Mouse (Mus musculus) embryonic facial prominence, embryonic 11.5 days (tissue): ENCODE data around the gene Gm11034. TPM values are rescaled to one million over a fixed set of nuclear protein-coding genes. Genes with fewer than 3 reads are reported as not detected.

Experiments
- ATAC-seq: fragments of 200-750 bp; cut with Nextera tagmentation; replicated peaks from 2 replicates; pipeline ENCODE4 v1.8.0; 2017; ENCODE audit warnings: low read depth; ENCODE audit not compliant: insufficient number of reproducible peaks, low FRiP score, low TSS enrichment
- DNase-seq: peaks from one replicate; pipeline ENCODE4 v3.0.0-alpha.2; 2015; ENCODE audit warnings: low spot score
- H3K27ac ChIP-seq: fragments of 300-500 bp; sonication (generic); replicated peaks from 2 replicates; pipeline ENCODE4 v1.5.1; 2014; ENCODE audit warnings: mild to moderate bottlenecking, low read depth, low read length, control low read depth
- H3K27me3 ChIP-seq: fragments of 300-500 bp; sonication (generic); 2 replicates; pipeline ENCODE4 v1.6.1; 2014; ENCODE audit warnings: mild to moderate bottlenecking, low read length, moderate library complexity, mixed read lengths; ENCODE audit not compliant: control insufficient read depth, insufficient read depth
- H3K36me3 ChIP-seq: fragments of 300-500 bp; sonication (generic); replicated peaks from 2 replicates; pipeline ENCODE4 v1.6.1; 2014; ENCODE audit warnings: low read depth, mild to moderate bottlenecking, low read length, moderate library complexity, mixed read lengths; ENCODE audit not compliant: control insufficient read depth, insufficient read depth
- H3K4me1 ChIP-seq: fragments of 300-500 bp; sonication (generic); 2 replicates; pipeline ENCODE4 v1.6.1; 2014; ENCODE audit warnings: low read length, mixed read lengths; ENCODE audit not compliant: control insufficient read depth, insufficient read depth
- H3K4me2 ChIP-seq: fragments of 300-500 bp; sonication (generic); 2 replicates; pipeline ENCODE4 v1.6.1; 2014; ENCODE audit warnings: low read depth, mild to moderate bottlenecking, control low read depth, low read length, moderate library complexity
- H3K4me3 ChIP-seq: fragments of 300-500 bp; sonication (generic); 2 replicates; pipeline ENCODE4 v1.5.1; 2014; ENCODE audit warnings: low read depth, low read length, control low read depth
- H3K9ac ChIP-seq: fragments of 300-500 bp; sonication (generic); replicated peaks from 2 replicates; pipeline ENCODE4 v1.6.1; 2014; ENCODE audit warnings: mild to moderate bottlenecking, control low read depth, low read length
- H3K9me3 ChIP-seq: fragments of 300-500 bp; sonication (generic); replicated peaks from 2 replicates; pipeline ENCODE4 v1.6.1; 2016; ENCODE audit warnings: mild to moderate bottlenecking, low read length, inconsistent platforms, mixed read lengths; ENCODE audit not compliant: control insufficient read depth
- WGBS: fragments of 180-500 bp; shearing (Covaris S2); extraction: QIAGEN DNeasy Blood & Tissue Kit; methylation state at CpG from one replicate; pipeline ENCODE4 v1.1.7; 2014; 5-methylcytosine and 5-hydroxymethylcytosine counted together
- polyA plus RNA-seq: library from polyadenylated mRNA; unstranded; fragments of >200 nt; fragmentation: Nextera tagmentation; extraction: Ambion mirVana; gene quantifications from 2 replicates; pipeline ENCODE4 v1.2.1, GENCODE M21; 2014

Gene Gm11034
- polyA plus RNA-seq: not detected in 2 replicates

DNA sequence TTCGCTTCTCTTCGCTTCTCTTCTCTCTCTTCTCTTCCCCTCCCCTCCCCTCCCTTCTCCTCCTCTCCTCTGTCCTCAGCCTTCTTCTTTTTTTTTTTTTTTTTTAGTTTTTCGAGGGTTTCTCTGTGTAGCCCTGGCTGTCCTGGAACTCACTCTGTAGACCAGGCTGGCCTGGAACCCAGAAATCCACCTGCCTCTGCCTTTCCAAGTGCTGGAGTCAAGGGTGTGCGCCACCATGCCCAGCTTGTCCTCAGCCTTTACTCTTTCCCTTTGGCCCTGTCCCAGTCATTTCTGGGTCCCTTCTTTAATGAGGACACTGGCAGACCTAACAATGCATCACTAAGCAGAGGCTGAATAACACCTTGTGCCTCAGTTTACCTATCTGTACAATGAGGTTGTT is at the start of gene Gm11034:
Gm11034 (minus strand) TSS at position 101 of the 400 bp plus-strand sequence.
- ATAC-seq (no peak), DNase-seq (no peak)
- no peaks in the 10 kb centered on the region for H3K9me3 ChIP-seq
- H3K27ac ChIP-seq: no peak within 1 kb of the TSS
- no peaks in the 10 kb centered on the region for H3K36me3 ChIP-seq
- H3K9ac ChIP-seq: no peak within 1 kb of the TSS
- WGBS: 75% methylated on average over 4 of the region's 4 CpGs
- H3K4me1 ChIP-seq: no peaks in the 10 kb centered on the region
- no peaks in the 10 kb centered on the region for H3K27me3 ChIP-seq
- no peak within 1 kb of the TSS for H3K4me2 ChIP-seq
- no peak within 1 kb of the TSS for H3K4me3 ChIP-seq

DNA sequence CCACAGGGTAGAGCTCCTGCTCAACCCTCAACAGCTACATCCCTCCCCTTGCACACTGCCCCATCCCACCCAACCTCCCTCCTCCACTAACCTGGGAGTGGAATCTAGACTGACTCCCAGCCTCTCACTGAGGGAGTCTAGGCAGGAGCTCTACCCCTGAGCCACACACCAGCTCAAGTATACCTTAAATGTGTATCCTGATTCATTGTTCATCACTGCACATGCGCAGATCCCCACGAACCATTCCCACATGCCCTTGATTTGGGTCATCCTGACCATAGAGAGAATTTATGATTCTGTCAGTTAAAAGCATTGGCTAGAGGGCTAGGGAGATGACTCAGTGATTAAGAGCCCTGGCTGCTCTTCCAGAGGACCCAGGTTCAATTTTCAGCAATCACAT is 49.3 kb upstream of the Gm11034 start:
- WGBS: 89% methylated on average over 2 of the region's 2 CpGs
- H3K27me3 ChIP-seq: no peaks in the 10 kb centered on the region

DNA sequence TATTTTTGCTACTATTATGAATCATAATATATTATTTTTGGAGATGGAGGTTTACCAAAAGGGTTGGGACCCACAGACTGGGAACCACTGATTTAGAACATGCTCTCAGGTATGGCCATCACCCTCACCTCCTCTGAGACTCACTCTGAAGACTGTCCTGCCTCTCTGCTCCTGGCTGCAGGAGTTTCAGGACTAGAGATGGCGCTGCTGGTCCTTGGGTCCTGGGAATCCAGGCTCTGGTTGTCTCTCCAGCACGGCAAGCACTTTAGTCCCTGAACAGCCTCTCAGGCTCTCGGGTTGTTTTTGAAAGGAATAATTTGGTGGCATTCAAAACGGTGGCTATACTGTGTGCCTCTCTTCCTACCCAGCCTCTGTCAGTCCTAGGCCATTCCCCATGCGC is 48.4 kb upstream of the Gm11034 start:
- no peak for ATAC-seq
- Histone ChIP-seq H3K9ac (no peak overlapping the region), H3K4me1 (no peaks in the 10 kb centered on the region), H3K4me3 (no peak overlapping the region), H3K27ac (no peak overlapping the region), H3K4me2 (no peak overlapping the region), H3K27me3 (no peaks in the 10 kb centered on the region), H3K9me3 (no peaks in the 10 kb centered on the region), H3K36me3 (no peaks in the 10 kb centered on the region)
- DNase-seq: no peak
- 55% methylated on average over 5 of the region's 5 CpGs for WGBS

More for the DNA sequence above, 49.3 kb upstream of the Gm11034 start:
- H3K9me3 ChIP-seq: no peaks in the 10 kb centered on the region
- no peak overlapping the region for H3K4me2 ChIP-seq
- H3K9ac ChIP-seq: no peak overlapping the region
- no peak overlapping the region for H3K4me3 ChIP-seq
- DNase-seq: no peak
- no peaks in the 10 kb centered on the region for H3K36me3 ChIP-seq
- H3K27ac ChIP-seq: no peak overlapping the region
- ATAC-seq: no peak
- H3K4me1 ChIP-seq: no peaks in the 10 kb centered on the region

DNA sequence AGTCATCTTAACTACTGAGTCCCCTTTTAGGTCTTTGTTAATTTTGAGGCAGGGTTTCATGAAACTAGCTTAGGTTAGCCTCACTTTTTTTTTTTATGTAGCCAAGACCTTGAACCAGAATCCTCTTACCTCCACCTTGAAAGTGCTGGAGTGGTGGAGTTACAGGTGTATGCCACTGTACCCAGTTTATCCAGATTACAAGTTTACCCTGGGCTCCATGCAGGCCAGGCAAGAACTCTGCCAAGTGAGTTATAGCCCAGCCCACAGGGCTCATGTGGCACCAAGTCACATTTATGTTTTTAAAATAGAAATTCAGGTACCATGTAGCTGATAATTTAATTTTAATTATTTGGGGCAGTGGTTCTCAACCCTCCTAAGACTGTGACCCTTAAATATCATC is 48.0 kb upstream of the Gm11034 start:
- no peak for DNase-seq
- no peaks in the 10 kb centered on the region for H3K9me3 ChIP-seq
- H3K4me2 ChIP-seq: no peak overlapping the region
- H3K36me3 ChIP-seq: no peaks in the 10 kb centered on the region
- H3K4me1 ChIP-seq: no peaks in the 10 kb centered on the region
- ATAC-seq: no peak
- no peak overlapping the region for H3K4me3 ChIP-seq
- no peaks in the 10 kb centered on the region for H3K27me3 ChIP-seq
- H3K27ac ChIP-seq: no peak overlapping the region
- H3K9ac ChIP-seq: no peak overlapping the region

DNA sequence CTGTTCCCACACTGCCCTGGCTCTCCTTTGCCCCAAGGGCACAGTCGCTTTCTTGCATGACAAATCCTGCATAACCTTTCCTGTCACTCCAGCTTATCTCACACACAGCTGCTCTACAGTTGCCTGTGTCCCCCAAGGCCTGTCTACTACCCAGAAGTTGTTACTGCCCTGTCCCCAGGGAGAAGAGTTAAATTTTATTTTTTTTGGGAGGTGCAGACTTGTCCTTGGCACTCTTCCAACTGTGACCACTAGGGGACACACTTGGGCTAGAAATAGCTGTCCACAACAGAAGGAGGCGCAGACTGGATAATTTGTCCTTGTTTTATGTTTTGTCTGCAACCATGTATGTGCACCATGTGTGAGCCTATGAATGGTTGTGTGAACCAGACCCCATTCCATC is 47.6 kb upstream of the Gm11034 start:
- 20% methylated on average over 2 of the region's 2 CpGs for WGBS
- no peak overlapping the region for H3K9ac ChIP-seq
- no peak; the same call in 1 of the 2 replicates for ATAC-seq

DNA sequence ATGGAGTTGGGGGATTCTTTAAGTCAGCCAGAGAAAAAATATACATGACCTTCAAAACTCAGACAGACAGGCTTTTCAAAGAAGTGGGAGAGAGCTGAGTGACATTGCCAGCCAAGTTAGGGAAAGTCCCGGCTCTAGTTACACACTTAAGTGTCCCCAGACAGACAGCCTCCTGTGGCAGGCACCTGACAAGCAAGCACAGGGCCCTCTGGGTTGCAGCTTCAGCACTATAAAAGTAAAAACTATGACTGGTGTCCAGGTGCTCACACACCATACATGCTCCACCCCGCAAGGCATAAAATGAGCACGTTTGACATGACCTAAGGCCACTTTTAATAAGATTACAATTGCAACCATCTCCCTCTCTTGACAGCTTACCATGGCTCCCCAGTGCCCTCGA is 47.1 kb upstream of the Gm11034 start:
- no peak overlapping the region for H3K4me3 ChIP-seq
- no peaks in the 10 kb centered on the region for H3K4me1 ChIP-seq
- no peak overlapping the region for H3K9ac ChIP-seq
- 49% methylated on average over 4 of the region's 4 CpGs for WGBS
- no peaks in the 10 kb centered on the region for H3K36me3 ChIP-seq
- H3K27ac ChIP-seq: no peak overlapping the region
- H3K9me3 ChIP-seq: no peaks in the 10 kb centered on the region
- H3K27me3 ChIP-seq: no peaks in the 10 kb centered on the region
- ATAC-seq: no peak
- H3K4me2 ChIP-seq: no peak overlapping the region
- no peak for DNase-seq

More for the DNA sequence above, 47.6 kb upstream of the Gm11034 start:
- H3K27ac ChIP-seq: no peak overlapping the region
- no peak overlapping the region for H3K4me3 ChIP-seq
- peak; percentile 80 for DNase-seq
- no peaks in the 10 kb centered on the region for H3K36me3 ChIP-seq
- H3K4me1 ChIP-seq: no peaks in the 10 kb centered on the region
- H3K9me3 ChIP-seq: no peaks in the 10 kb centered on the region
- no peak overlapping the region for H3K4me2 ChIP-seq
- no peaks in the 10 kb centered on the region for H3K27me3 ChIP-seq

DNA sequence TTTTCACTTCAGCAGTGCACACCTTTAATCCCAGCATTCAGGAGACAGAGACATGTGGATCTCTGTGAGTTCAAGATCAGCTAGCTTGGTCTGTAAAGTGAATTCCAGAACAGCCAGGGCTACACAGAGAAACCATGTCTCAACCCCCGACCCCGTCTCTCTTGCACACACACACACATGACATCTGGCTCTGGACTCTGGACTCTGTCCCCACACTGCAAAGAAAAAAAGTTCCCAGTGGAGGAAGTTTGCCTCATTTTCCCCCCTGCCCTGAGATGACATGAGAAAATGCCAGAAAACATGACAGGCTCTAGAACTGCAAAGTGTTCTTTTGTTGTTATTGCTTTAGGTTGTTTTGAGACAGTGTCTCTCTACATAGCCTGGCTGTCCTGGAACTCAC is 46.4 kb upstream of the Gm11034 start:
- WGBS: 72% methylated on average over 2 of the region's 2 CpGs
- no peak overlapping the region for H3K4me2 ChIP-seq
- no peak overlapping the region for H3K27ac ChIP-seq
- H3K9me3 ChIP-seq: no peaks in the 10 kb centered on the region
- no peaks in the 10 kb centered on the region for H3K27me3 ChIP-seq
- H3K9ac ChIP-seq: no peak overlapping the region
- DNase-seq (no peak), ATAC-seq (no peak)
- no peaks in the 10 kb centered on the region for H3K36me3 ChIP-seq
- no peaks in the 10 kb centered on the region for H3K4me1 ChIP-seq
- no peak overlapping the region for H3K4me3 ChIP-seq

DNA sequence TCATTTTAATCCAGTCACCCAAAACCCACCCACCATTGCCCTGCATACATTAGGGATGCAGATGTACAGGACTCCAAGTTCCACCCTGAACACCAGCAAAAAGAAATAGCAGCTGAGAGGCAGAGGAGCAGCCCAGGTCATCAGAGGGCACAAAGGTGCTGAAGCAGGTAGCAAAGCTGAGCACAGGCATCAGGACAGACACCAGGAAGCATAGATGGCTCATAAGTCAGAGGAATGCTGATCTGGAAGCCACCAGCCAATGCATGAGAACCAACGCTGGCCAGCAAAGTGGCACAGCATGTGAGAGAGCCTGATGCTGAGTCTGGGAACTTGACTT is 44.4 kb upstream of the Gm11034 start:
- Histone ChIP-seq H3K9ac (no peak overlapping the region), H3K4me3 (no peak overlapping the region), H3K4me2 (no peak overlapping the region), H3K4me1 (no peaks in the 10 kb centered on the region), H3K27me3 (no peaks in the 10 kb centered on the region), H3K9me3 (no peaks in the 10 kb centered on the region), H3K36me3 (peaks cover 1% of the 10 kb centered on the region; the same call in 1 of the 2 replicates), H3K27ac (no peak overlapping the region)
- 100% methylated on average over 1 of the region's 1 CpGs for WGBS
- ATAC-seq: no peak
- no peak for DNase-seq
